Mouse (Mus musculus) kidney, postnatal 10 days (tissue): ENCODE measurements around the gene Tgm2.

Experiments
- DNase-seq: peaks from one replicate; pipeline ENCODE4 v3.0.0; 2021; ENCODE audit warnings: mixed read lengths

The Tgm2 gene

GRCm38 (mm10) chr2:158106947-158107587 lies 39.2 kb downstream of the Tgm2 start:
- peak; percentile 88 for DNase-seq

GRCm38 (mm10) chr2:158105605-158106004 lies 40.6 kb downstream of the Tgm2 start:
- DNase-seq: peak; percentile 64

GRCm38 (mm10) chr2:158104966-158105365 lies 41.3 kb downstream of the Tgm2 start:
- DNase-seq: peak; percentile 11

GRCm38 (mm10) chr2:158101768-158102167 lies 44.5 kb downstream of the Tgm2 start:
- no peak for DNase-seq

GRCm38 (mm10) chr2:158099537-158099936 lies 46.7 kb downstream of the Tgm2 start:
- DNase-seq: peak; percentile 33

GRCm38 (mm10) chr2:158098730-158099129 lies 47.5 kb downstream of the Tgm2 start:
- no peak for DNase-seq

- DNase-seq: no peak
These were observed 49.2 kb downstream of the Tgm2 start for GRCm38 (mm10) chr2:158097071-158097470.

GRCm38 (mm10) chr2:158094846-158095245 lies 51.4 kb downstream of the Tgm2 start:
- peak; percentile 59 for DNase-seq

GRCm38 (mm10) chr2:158094300-158094699 lies 51.9 kb downstream of the Tgm2 start:
- DNase-seq: peak; percentile 75

GRCm38 (mm10) chr2:158093345-158093744 lies 52.9 kb downstream of the Tgm2 start:
- DNase-seq: peak; percentile 34

GRCm38 (mm10) chr2:158090096-158090495 lies 56.1 kb downstream of the Tgm2 start:
- no peak for DNase-seq

- no peak for DNase-seq
These were observed 61.8 kb downstream of the Tgm2 start for GRCm38 (mm10) chr2:158084486-158084885.

- no peak for DNase-seq
These were observed 65.5 kb downstream of the Tgm2 start for GRCm38 (mm10) chr2:158080622-158081241.

- DNase-seq: peak; percentile 40
These were observed 66.3 kb downstream of the Tgm2 start for GRCm38 (mm10) chr2:158079843-158080395.

- peak; percentile 36 for DNase-seq
These were observed 67.3 kb downstream of the Tgm2 start for GRCm38 (mm10) chr2:158078971-158079370.

GRCm38 (mm10) chr2:158077981-158078380 lies 68.3 kb downstream of the Tgm2 start:
- DNase-seq: no peak

- DNase-seq: no peak
These were observed 69.5 kb downstream of the Tgm2 start for GRCm38 (mm10) chr2:158076690-158077089.

GRCm38 (mm10) chr2:158074835-158075234 lies 71.4 kb downstream of the Tgm2 start:
- DNase-seq: no peak

- no peak for DNase-seq
These were observed 74.6 kb downstream of the Tgm2 start for GRCm38 (mm10) chr2:158071633-158071995.

- DNase-seq: peak; percentile 76
These were observed 75.2 kb downstream of the Tgm2 start for GRCm38 (mm10) chr2:158070885-158071632.

GRCm38 (mm10) chr2:158068444-158068971 lies 77.7 kb downstream of the Tgm2 start:
- no peak for DNase-seq

- DNase-seq: no peak
These were observed 78.9 kb downstream of the Tgm2 start for GRCm38 (mm10) chr2:158067260-158067824.

GRCm38 (mm10) chr2:158066456-158066855 lies 79.8 kb downstream of the Tgm2 start:
- DNase-seq: no peak
